28 mouse cellular contexts compared by ENCODE assay signal in genomic region chr1:105114835-105115234, GRCm38 (mm10).
A peak's percentile ranks its signal among the peaks of the same experiment; 100 is the strongest.
DNase-seq lines count a peak whose midpoint lies in the region; ATAC-seq and TF ChIP-seq lines count a peak whose summit lies in the region.
"Had no signal": no experiment of that assay in that cellular context is flagged by ENCODE, and none has a peak within 500 bp of the region (broad histone marks: within the 10 kb centered on the region; RNA-seq: fewer than 3 reads in every experiment).

No protein-coding gene starts in this region.

- H3K9ac ChIP-seq in kidney, embryonic 15.5 days: no peak overlapping the region
- H3K9ac ChIP-seq in heart, embryonic 11.5 days (ENCODE audit: low read depth, low read length): no peak overlapping the region
- no peak overlapping the region for H3K9ac ChIP-seq in forebrain, postnatal 0 days
- H3K9ac ChIP-seq: embryonic facial prominence, embryonic 12.5 days; forebrain, embryonic 12.5 days; heart, embryonic 15.5 days; hindbrain, embryonic 15.5 days; limb, embryonic 12.5 days; lung, embryonic 15.5 days; midbrain, embryonic 15.5 days; neural tube, embryonic 12.5 days; stomach, embryonic 15.5 days had no signal

- no peak overlapping the region for H3K4me3 ChIP-seq in kidney, embryonic 15.5 days (replicated peaks)
- no peak overlapping the region for H3K4me3 ChIP-seq in small intestine, adult 2 months (ENCODE audit: low read depth, low read length)
- no peak overlapping the region for H3K4me3 ChIP-seq in heart, embryonic 11.5 days (ENCODE audit: low read depth, low read length)
- no peak overlapping the region for H3K4me3 ChIP-seq in forebrain, postnatal 0 days (ENCODE audit: low read depth, low read length)
- H3K4me3 ChIP-seq: embryonic facial prominence, embryonic 12.5 days; forebrain, embryonic 12.5 days; heart, embryonic 15.5 days; hindbrain, embryonic 15.5 days; layer of hippocampus, adult 2 months; limb, embryonic 12.5 days; lung, embryonic 15.5 days; midbrain, embryonic 15.5 days; neural tube, embryonic 12.5 days; stomach, embryonic 15.5 days had no signal

- 83% methylated on average over 3 of the region's 3 CpGs for WGBS in kidney, embryonic 15.5 days
- WGBS in small intestine, adult 2 months: 76% methylated on average over 3 of the region's 3 CpGs
- WGBS in heart, embryonic 11.5 days (ENCODE audit: insufficient replicate concordance): 81% methylated on average over 3 of the region's 3 CpGs
- 97% methylated on average over 3 of the region's 3 CpGs for WGBS in forebrain, postnatal 0 days

- H3K27me3 ChIP-seq in kidney, embryonic 15.5 days: no peaks in the 10 kb centered on the region
- no peaks in the 10 kb centered on the region for H3K27me3 ChIP-seq in small intestine, adult 2 months (ENCODE audit: control insufficient read depth, insufficient read depth, low read length)
- no peaks in the 10 kb centered on the region for H3K27me3 ChIP-seq in heart, embryonic 11.5 days (ENCODE audit: control insufficient read depth, insufficient read depth, low read length)
- H3K27me3 ChIP-seq in forebrain, postnatal 0 days (ENCODE audit: insufficient read depth, low read length): no peaks in the 10 kb centered on the region
- H3K27me3 ChIP-seq: embryonic facial prominence, embryonic 12.5 days; forebrain, embryonic 12.5 days; heart, embryonic 15.5 days; hindbrain, embryonic 15.5 days; limb, embryonic 12.5 days; lung, embryonic 15.5 days; midbrain, embryonic 15.5 days; neural tube, embryonic 12.5 days; Patski; stomach, embryonic 15.5 days had no signal

- no peak for TF ChIP-seq POLR2A in small intestine, adult 2 months (IDR thresholded peaks at IDR 0.05; ENCODE audit: low read depth, low read length)

- TF ChIP-seq CTCF in small intestine, adult 2 months (IDR thresholded peaks at IDR 0.05; ENCODE audit: extremely low read depth, insufficient read length, insufficient replicate concordance, low read depth, low read length): no peak
- no peak for TF ChIP-seq CTCF in forebrain, postnatal 0 days (IDR thresholded peaks at IDR 0.05; ENCODE audit: low read depth)

- no peak overlapping the region for H3K27ac ChIP-seq in kidney, embryonic 15.5 days
- H3K27ac ChIP-seq in small intestine, adult 2 months (ENCODE audit: insufficient read depth, low read depth, low read length): peak overlapping the region; percentile 35
- no peak overlapping the region for H3K27ac ChIP-seq in heart, embryonic 11.5 days (ENCODE audit: low read depth, low read length)
- H3K27ac ChIP-seq in forebrain, postnatal 0 days (ENCODE audit: low read depth, low read length): no peak overlapping the region
- H3K27ac ChIP-seq: embryonic facial prominence, embryonic 12.5 days; forebrain, embryonic 12.5 days; heart, embryonic 15.5 days; hindbrain, embryonic 15.5 days; layer of hippocampus, adult 2 months; limb, embryonic 12.5 days; lung, embryonic 15.5 days; midbrain, embryonic 15.5 days; neural tube, embryonic 12.5 days; stomach, embryonic 15.5 days had no signal

- H3K4me1 ChIP-seq in kidney, embryonic 15.5 days: no peaks in the 10 kb centered on the region
- H3K4me1 ChIP-seq in small intestine, adult 2 months (ENCODE audit: control insufficient read depth, insufficient read depth, insufficient read length, low read length): peaks cover 10% of the 10 kb centered on the region; the same call in 1 of the 2 replicates
- H3K4me1 ChIP-seq in heart, embryonic 11.5 days (ENCODE audit: control insufficient read depth, insufficient read depth, low read length): no peaks in the 10 kb centered on the region
- no peaks in the 10 kb centered on the region for H3K4me1 ChIP-seq in forebrain, postnatal 0 days (ENCODE audit: insufficient read depth)
- H3K4me1 ChIP-seq: embryonic facial prominence, embryonic 12.5 days; heart, embryonic 15.5 days; neural tube, embryonic 12.5 days; stomach, embryonic 15.5 days had no signal

- no peak overlapping the region for H3K4me2 ChIP-seq in kidney, embryonic 15.5 days
- H3K4me2 ChIP-seq in heart, embryonic 11.5 days: no peak overlapping the region
- H3K4me2 ChIP-seq in forebrain, postnatal 0 days (ENCODE audit: low read depth): no peak overlapping the region
- H3K4me2 ChIP-seq: embryonic facial prominence, embryonic 12.5 days; forebrain, embryonic 12.5 days; heart, embryonic 15.5 days; hindbrain, embryonic 15.5 days; limb, embryonic 12.5 days; lung, embryonic 15.5 days; midbrain, embryonic 15.5 days; neural tube, embryonic 12.5 days; stomach, embryonic 15.5 days had no signal

- H3K9me3 ChIP-seq in kidney, embryonic 15.5 days (replicated peaks): no peaks in the 10 kb centered on the region
- no peaks in the 10 kb centered on the region for H3K9me3 ChIP-seq in heart, embryonic 11.5 days (replicated peaks; ENCODE audit: control insufficient read depth, low read length)
- H3K9me3 ChIP-seq in forebrain, postnatal 0 days (ENCODE audit: low read length): no peaks in the 10 kb centered on the region
- H3K9me3 ChIP-seq: embryonic facial prominence, embryonic 12.5 days; forebrain, embryonic 12.5 days; heart, embryonic 15.5 days; hindbrain, embryonic 15.5 days; limb, embryonic 12.5 days; lung, embryonic 15.5 days; midbrain, embryonic 15.5 days; neural tube, embryonic 12.5 days; stomach, embryonic 15.5 days had no signal

- no peak for ATAC-seq in kidney, embryonic 15.5 days (replicated peaks; ENCODE audit: low FRiP score)
- no peak for ATAC-seq in heart, embryonic 11.5 days (replicated peaks; ENCODE audit: insufficient number of reproducible peaks, low FRiP score, low TSS enrichment)
- ATAC-seq in forebrain, postnatal 0 days: no peak
- ATAC-seq: midbrain, embryonic 15.5 days; Patski had no signal

- H3K36me3 ChIP-seq in kidney, embryonic 15.5 days: no peaks in the 10 kb centered on the region
- no peaks in the 10 kb centered on the region for H3K36me3 ChIP-seq in small intestine, adult 2 months (ENCODE audit: control insufficient read depth, insufficient read depth, low read length)
- no peaks in the 10 kb centered on the region for H3K36me3 ChIP-seq in heart, embryonic 11.5 days (ENCODE audit: control insufficient read depth, insufficient read depth, low read length)
- no peaks in the 10 kb centered on the region for H3K36me3 ChIP-seq in forebrain, postnatal 0 days (ENCODE audit: insufficient read depth)
- H3K36me3 ChIP-seq: embryonic facial prominence, embryonic 12.5 days; forebrain, embryonic 12.5 days; G1E; heart, embryonic 15.5 days; hindbrain, embryonic 15.5 days; limb, embryonic 12.5 days; lung, embryonic 15.5 days; midbrain, embryonic 15.5 days; neural tube, embryonic 12.5 days; stomach, embryonic 15.5 days had no signal

- peak; percentile 16 for DNase-seq in kidney, adult 18-20 months
- DNase-seq in kidney, adult 8-10 months: peak; percentile 69 to 79
- DNase-seq in kidney, postnatal 36 days: peak; percentile 62 to 83
- DNase-seq in left cerebral cortex, adult 11 months (ENCODE audit: low spot score): no peak
- no peak for DNase-seq in forebrain, postnatal 0 days
- DNase-seq: adrenal gland, adult 2 months; cerebellum, adult 2 months; cerebellum, postnatal 25 days; gastrocnemius, postnatal 36 days; heart, postnatal 36 days; lung, postnatal 4 days; retina, postnatal 1 day; thymus, adult 2 months had no signal

Comparison
In these comparisons a context has a peak if more than half of its experiments do, and no peak if none do; other contexts are left out.
1. DNase-seq: peak in kidney, adult 18-20 months (single experiment), kidney, adult 8-10 months (2 of 2) and kidney, postnatal 36 days (2 of 2); none in left cerebral cortex, adult 11 months (single experiment) and forebrain, postnatal 0 days (single experiment).